Mouse (Mus musculus): ENCODE results near the gene Rpl13a. TPM values are rescaled to one million over a fixed set of nuclear protein-coding genes. Genes with fewer than 3 reads are reported as not detected.

Gene Rpl13a
- polyA plus RNA-seq, 1 experiment from 2014 or later, result 1,959 TPM

DNA sequence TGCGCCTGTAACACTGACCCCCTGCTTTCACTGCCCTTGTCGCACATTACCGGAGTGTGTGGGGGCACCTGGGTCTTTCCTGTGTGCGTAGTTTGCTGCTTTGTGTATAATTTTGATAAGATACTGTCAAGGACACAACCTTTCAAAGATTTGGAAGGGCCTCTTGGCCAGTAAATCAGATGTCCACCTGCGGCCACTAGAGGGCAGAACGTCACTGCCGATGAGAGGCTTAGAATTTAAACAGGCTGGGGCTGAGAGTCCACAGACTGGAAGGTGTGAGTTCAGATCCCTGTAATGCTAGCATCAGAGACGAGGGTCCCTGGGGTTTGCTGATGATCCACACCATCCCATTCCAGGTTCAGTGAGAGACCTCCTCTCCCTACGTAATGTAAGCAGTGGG lies 50.0 kb downstream of the Rpl13a start:
- 0 out of 2 replicates have a peak, but pooled peaks cover 3% of the 10 kb centered on the region for H3K4me1 ChIP-seq (replicated peaks; ENCODE audit: insufficient read depth, low read length)
- WGBS, result 40% methylated on average over 9 of the region's 9 CpGs
- H3K36me3 ChIP-seq (ENCODE audit: insufficient read depth, low read length), result peaks cover 33% of the 10 kb centered on the region; the same call in 1 of the 2 replicates
- H3K4me3 ChIP-seq (replicated peaks; ENCODE audit: low read depth, low read length), result no peak overlapping the region
- no peaks in the 10 kb centered on the region for H3K27me3 ChIP-seq (ENCODE audit: insufficient read depth, low read length)
- DNase-seq (ENCODE audit: low spot score), result peak; percentile 86
- no peak overlapping the region for H3K9ac ChIP-seq (ENCODE audit: low read depth, low read length)
- no peak overlapping the region for H3K4me2 ChIP-seq (ENCODE audit: low read length)
- no peak for ATAC-seq (replicated peaks; ENCODE audit: low FRiP score, low read depth)
- TF ChIP-seq CTCF (IDR thresholded peaks at IDR 0.05; ENCODE audit: low read depth), result peak; percentile 89
- no peak overlapping the region for H3K27ac ChIP-seq
- H3K9me3 ChIP-seq (replicated peaks; ENCODE audit: low read length), result no peaks in the 10 kb centered on the region

DNA sequence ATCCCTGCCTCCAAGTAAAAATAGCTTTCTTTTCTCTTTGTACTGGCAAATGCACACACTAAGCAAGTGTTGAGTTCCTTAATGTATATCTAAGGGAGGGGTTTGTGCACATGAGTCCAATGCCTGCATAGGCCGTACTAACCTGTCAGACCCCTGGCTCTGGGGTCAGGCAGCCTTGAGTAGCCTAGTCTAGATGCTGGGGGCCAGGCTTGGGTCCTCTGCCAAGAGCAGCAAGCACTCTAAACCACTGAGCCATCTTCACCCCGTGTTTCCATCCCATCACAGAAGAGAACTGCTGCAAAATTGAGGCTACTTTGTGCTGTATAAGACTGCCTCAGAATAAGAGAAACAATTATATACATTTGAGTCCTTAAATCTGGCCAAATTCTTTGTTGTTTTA lies 50.7 kb downstream of the Rpl13a start:
- no peak for DNase-seq (ENCODE audit: low spot score)

DNA sequence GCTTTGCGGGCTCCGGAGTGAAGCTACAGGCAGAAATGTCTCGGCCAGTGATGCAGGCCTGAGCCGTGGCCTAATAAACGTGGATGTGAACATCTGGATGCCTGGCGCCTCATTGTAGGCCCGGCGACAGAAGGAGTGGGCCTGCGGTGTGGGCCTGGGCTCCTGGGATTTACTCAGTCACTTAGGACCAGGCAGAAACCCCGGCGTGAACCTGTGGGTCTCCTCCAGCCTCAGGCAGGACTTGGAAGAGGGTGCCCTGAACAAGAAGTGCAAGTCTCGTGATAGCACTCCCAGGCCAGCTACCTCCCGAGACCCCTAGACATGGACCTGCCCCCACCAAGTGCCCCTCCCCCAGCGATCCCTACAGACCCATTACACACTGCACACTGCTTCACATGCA lies 51.2 kb downstream of the Rpl13a start:
- TF ChIP-seq CTCF (IDR thresholded peaks at IDR 0.05; ENCODE audit: low read depth), result no peak
- Histone ChIP-seq H3K4me1 (replicated peaks; ENCODE audit: insufficient read depth, low read length) (no peaks in the 10 kb centered on the region), H3K36me3 (ENCODE audit: insufficient read depth, low read length) (peaks cover 26% of the 10 kb centered on the region; the same call in 1 of the 2 replicates), H3K4me3 (replicated peaks; ENCODE audit: low read depth, low read length) (no peak overlapping the region), H3K27me3 (ENCODE audit: insufficient read depth, low read length) (no peaks in the 10 kb centered on the region), H3K4me2 (ENCODE audit: low read length) (no peak overlapping the region), H3K9ac (ENCODE audit: low read depth, low read length) (no peak overlapping the region), H3K9me3 (replicated peaks; ENCODE audit: low read length) (no peaks in the 10 kb centered on the region), H3K27ac (no peak overlapping the region)
- ATAC-seq (replicated peaks; ENCODE audit: low FRiP score, low read depth) (no peak), DNase-seq (ENCODE audit: low spot score) (no peak)
- 84% methylated on average over 14 of the region's 14 CpGs for WGBS

More for the DNA sequence above, 50.7 kb downstream of the Rpl13a start:
- WGBS, result 89% methylated on average over 2 of the region's 2 CpGs
- Histone ChIP-seq H3K36me3 (ENCODE audit: insufficient read depth, low read length) (peaks cover 26% of the 10 kb centered on the region; the same call in 1 of the 2 replicates), H3K4me2 (ENCODE audit: low read length) (no peak overlapping the region), H3K4me3 (replicated peaks; ENCODE audit: low read depth, low read length) (no peak overlapping the region), H3K9ac (ENCODE audit: low read depth, low read length) (no peak overlapping the region), H3K27me3 (ENCODE audit: insufficient read depth, low read length) (no peaks in the 10 kb centered on the region), H3K27ac (no peak overlapping the region), H3K9me3 (replicated peaks; ENCODE audit: low read length) (no peaks in the 10 kb centered on the region), H3K4me1 (replicated peaks; ENCODE audit: insufficient read depth, low read length) (no peaks in the 10 kb centered on the region)
- ATAC-seq (replicated peaks; ENCODE audit: low FRiP score, low read depth), result no peak
- no peak for TF ChIP-seq CTCF (IDR thresholded peaks at IDR 0.05; ENCODE audit: low read depth)

DNA sequence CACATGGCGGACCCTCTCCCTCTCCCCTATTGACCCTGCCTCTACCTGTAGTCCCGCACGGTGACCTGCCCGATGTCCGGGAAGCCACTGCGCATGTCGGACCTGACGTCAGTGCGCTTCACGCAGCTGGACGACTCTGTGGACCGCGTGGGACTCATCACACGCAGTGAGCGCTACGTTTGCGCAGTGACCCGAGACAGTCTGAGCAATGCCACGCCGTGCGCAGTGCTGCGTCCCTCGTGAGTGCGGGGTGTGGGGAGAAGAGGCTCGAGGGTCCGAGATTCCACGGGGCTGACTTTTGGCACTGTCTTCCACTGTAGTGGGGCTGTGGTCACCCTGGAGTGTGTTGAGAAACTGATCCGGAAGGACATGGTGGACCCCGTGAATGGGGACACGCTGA lies 52.1 kb downstream of the Rpl13a start:
- H3K9ac ChIP-seq (ENCODE audit: low read depth, low read length), result no peak overlapping the region
- H3K9me3 ChIP-seq (replicated peaks; ENCODE audit: low read length), result no peaks in the 10 kb centered on the region
- peaks cover 26% of the 10 kb centered on the region; the same call in 1 of the 2 replicates for H3K36me3 ChIP-seq (ENCODE audit: insufficient read depth, low read length)
- no peak overlapping the region for H3K4me2 ChIP-seq (ENCODE audit: low read length)
- ATAC-seq (replicated peaks; ENCODE audit: low FRiP score, low read depth) (no peak), DNase-seq (ENCODE audit: low spot score) (no peak)
- H3K27ac ChIP-seq, result no peak overlapping the region
- no peak overlapping the region for H3K4me3 ChIP-seq (replicated peaks; ENCODE audit: low read depth, low read length)
- 90% methylated on average over 30 of the region's 30 CpGs for WGBS
- H3K4me1 ChIP-seq (replicated peaks; ENCODE audit: insufficient read depth, low read length), result no peaks in the 10 kb centered on the region
- H3K27me3 ChIP-seq (ENCODE audit: insufficient read depth, low read length), result no peaks in the 10 kb centered on the region
- TF ChIP-seq CTCF (IDR thresholded peaks at IDR 0.05; ENCODE audit: low read depth), result no peak

MicroRNA genes within 50 kb of the gene (microRNA counts, 519-probe panel; counts per million panel counts)
- microRNA mmu-miR-150, result 4,182 counts per million, percentile 76 among the panel's probes with 10 or more counts

Small RNAs within 50 kb of the gene (microRNA-seq; reads per million reads assigned to microRNA genes)
- gene Mir150 (37.7 reads per million, percentile 41 among the genes with 10 or more reads in this experiment), gene Mir5121 (10.2 reads per million, percentile 23 among the genes with 10 or more reads in this experiment), gene Mir7055 (not detected)

Other genes starting within 250 kb of the Rpl13a start
- 91.4 and 97.8 TPM in 2 replicates for gene Med25, start 236.0 kb downstream of the Rpl13a start, polyA plus RNA-seq (2015; fragmentation: Nextera tagmentation; extraction: Ambion mirVana)
- 19.9 and 21.1 TPM in 2 replicates for gene Fuz, start 232.7 kb downstream of the Rpl13a start, polyA plus RNA-seq (2015; fragmentation: Nextera tagmentation; extraction: Ambion mirVana)
- gene Ap2a1, start 199.3 kb downstream of the Rpl13a start, polyA plus RNA-seq (2015; fragmentation: Nextera tagmentation; extraction: Ambion mirVana), result 55.8 and 55.9 TPM in 2 replicates
- 0.13 and 0.14 TPM in 2 replicates for gene Tsks, start 185.6 kb downstream of the Rpl13a start, polyA plus RNA-seq (2015; fragmentation: Nextera tagmentation; extraction: Ambion mirVana)
- 13.2 and 13.7 TPM in 2 replicates for gene Cpt1c, start 153.9 kb downstream of the Rpl13a start, polyA plus RNA-seq (2015; fragmentation: Nextera tagmentation; extraction: Ambion mirVana)
- gene Prmt1, start 142.2 kb downstream of the Rpl13a start, polyA plus RNA-seq (2015; fragmentation: Nextera tagmentation; extraction: Ambion mirVana), result 414 and 449 TPM in 2 replicates
- 73.6 and 76.0 TPM in 2 replicates for gene Irf3, start 131.1 kb downstream of the Rpl13a start, polyA plus RNA-seq (2015; fragmentation: Nextera tagmentation; extraction: Ambion mirVana)
- 42.8 and 43.4 TPM in 2 replicates for gene Bcl2l12, start 130.0 kb downstream of the Rpl13a start, polyA plus RNA-seq (2015; fragmentation: Nextera tagmentation; extraction: Ambion mirVana)
- 25.6 and 27.3 TPM in 2 replicates for gene Scaf1, start 112.4 kb downstream of the Rpl13a start, polyA plus RNA-seq (2015; fragmentation: Nextera tagmentation; extraction: Ambion mirVana)
- 47.6 and 53.0 TPM in 2 replicates for gene Rras, start 110.8 kb downstream of the Rpl13a start, polyA plus RNA-seq (2015; fragmentation: Nextera tagmentation; extraction: Ambion mirVana)
- gene Prr12, start 75.9 kb downstream of the Rpl13a start, polyA plus RNA-seq (2015; fragmentation: Nextera tagmentation; extraction: Ambion mirVana), result 5.8 and 6.1 TPM in 2 replicates
- gene Nosip, start 66.3 kb downstream of the Rpl13a start, polyA plus RNA-seq (2015; fragmentation: Nextera tagmentation; extraction: Ambion mirVana), result 65.0 and 65.3 TPM in 2 replicates
- gene Prrg2, start 66.1 kb downstream of the Rpl13a start, polyA plus RNA-seq (2015; fragmentation: Nextera tagmentation; extraction: Ambion mirVana), result 44.3 and 45.1 TPM in 2 replicates
- gene Rcn3, start 36.5 kb downstream of the Rpl13a start, polyA plus RNA-seq (2015; fragmentation: Nextera tagmentation; extraction: Ambion mirVana), result 215 and 228 TPM in 2 replicates
- gene Fcgrt, start 24.9 kb downstream of the Rpl13a start, polyA plus RNA-seq (2015; fragmentation: Nextera tagmentation; extraction: Ambion mirVana), result 134 and 145 TPM in 2 replicates
- 1,486 and 1,553 TPM in 2 replicates for gene Rps11, start 4.3 kb downstream of the Rpl13a start, polyA plus RNA-seq (2015; fragmentation: Nextera tagmentation; extraction: Ambion mirVana)
- 0.83 and 1.3 TPM in 2 replicates for gene Gm45713, start 7.5 kb upstream of the Rpl13a start, polyA plus RNA-seq (2015; fragmentation: Nextera tagmentation; extraction: Ambion mirVana)
- gene Flt3l, start 7.7 kb upstream of the Rpl13a start, polyA plus RNA-seq (2015; fragmentation: Nextera tagmentation; extraction: Ambion mirVana), result 2.2 and 2.4 TPM in 2 replicates
- 81.3 and 88.6 TPM in 2 replicates for gene Pih1d1, start 25.5 kb upstream of the Rpl13a start, polyA plus RNA-seq (2015; fragmentation: Nextera tagmentation; extraction: Ambion mirVana)
- 55.4 and 62.7 TPM in 2 replicates for gene Aldh16a1, start 25.8 kb upstream of the Rpl13a start, polyA plus RNA-seq (2015; fragmentation: Nextera tagmentation; extraction: Ambion mirVana)
- 0.17 TPM in 2 replicates for gene Slc17a7, start 35.2 kb upstream of the Rpl13a start, polyA plus RNA-seq (2015; fragmentation: Nextera tagmentation; extraction: Ambion mirVana)
- gene Gfy, start 50.8 kb upstream of the Rpl13a start, polyA plus RNA-seq (2015; fragmentation: Nextera tagmentation; extraction: Ambion mirVana), result not detected in 2 replicates
- not detected in 2 replicates for gene Pth2, start 52.2 kb upstream of the Rpl13a start, polyA plus RNA-seq (2015; fragmentation: Nextera tagmentation; extraction: Ambion mirVana)
- gene Ccdc155, start 76.1 kb upstream of the Rpl13a start, polyA plus RNA-seq (2015; fragmentation: Nextera tagmentation; extraction: Ambion mirVana), result 0.36 and 0.43 TPM in 2 replicates
- gene Dkkl1, start 83.4 kb upstream of the Rpl13a start, polyA plus RNA-seq (2015; fragmentation: Nextera tagmentation; extraction: Ambion mirVana), result 0.47 and 1.3 TPM in 2 replicates
- 94.3 and 112 TPM in 2 replicates for gene Tead2, start 87.0 kb upstream of the Rpl13a start, polyA plus RNA-seq (2015; fragmentation: Nextera tagmentation; extraction: Ambion mirVana)
- gene Cd37, start 110.4 kb upstream of the Rpl13a start, polyA plus RNA-seq (2015; fragmentation: Nextera tagmentation; extraction: Ambion mirVana), result 2.1 and 2.6 TPM in 2 replicates
- 0.18 and 0.45 TPM in 2 replicates for gene Slc6a16, start 112.3 kb upstream of the Rpl13a start, polyA plus RNA-seq (2015; fragmentation: Nextera tagmentation; extraction: Ambion mirVana)
- not detected in 2 replicates for gene Slc6a21, start 148.8 kb upstream of the Rpl13a start, polyA plus RNA-seq (2015; fragmentation: Nextera tagmentation; extraction: Ambion mirVana)
- 14.4 and 15.9 TPM in 2 replicates for gene Trpm4, start 205.0 kb upstream of the Rpl13a start, polyA plus RNA-seq (2015; fragmentation: Nextera tagmentation; extraction: Ambion mirVana)
- gene Hrc, start 206.5 kb upstream of the Rpl13a start, polyA plus RNA-seq (2015; fragmentation: Nextera tagmentation; extraction: Ambion mirVana), result 0.75 and 1.1 TPM in 2 replicates
- gene Ppfia3, start 238.3 kb upstream of the Rpl13a start, polyA plus RNA-seq (2015; fragmentation: Nextera tagmentation; extraction: Ambion mirVana), result 4.3 and 5.4 TPM in 2 replicates
- gene Lin7b, start 241.8 kb upstream of the Rpl13a start, polyA plus RNA-seq (2015; fragmentation: Nextera tagmentation; extraction: Ambion mirVana), result 1.2 and 1.6 TPM in 2 replicates

Data from kidney, postnatal 0 days (tissue).